Mouse (Mus musculus): ENCODE measurements at regions not wholly inside any gene's neighbourhood (a gene's known extent, or its start where the extent isn't known, plus 50 kb on each side); places are given as distances from the start of the nearest gene placed in this dataset.

DNA sequence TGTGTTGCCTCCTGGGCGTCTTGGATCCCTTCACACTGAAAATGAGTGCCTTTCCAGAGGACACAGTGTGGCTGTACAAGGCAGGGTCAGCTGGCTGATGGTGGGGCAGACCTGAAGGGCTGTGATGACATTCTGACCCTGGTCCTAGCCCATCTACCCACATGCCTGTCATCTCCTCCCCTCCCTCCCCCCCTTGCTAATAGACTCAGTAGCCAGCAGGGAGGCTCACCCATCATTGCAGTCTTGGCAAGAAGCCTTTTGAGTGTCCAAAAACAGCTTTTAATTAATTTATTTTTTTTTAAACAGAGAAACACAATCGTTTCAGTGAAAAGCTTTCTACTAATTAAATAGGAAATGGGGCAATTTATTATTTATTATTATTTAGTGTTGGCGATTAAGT is 67.0 kb upstream of the Ssx2ip start:
- H3K36me3 ChIP-seq (ENCODE audit: control insufficient read depth, insufficient read depth, low read length), result no peaks in the 10 kb centered on the region
- intact Hi-C loops (cut with DNase I), result no loop called here
- H3K79me2 ChIP-seq (replicated peaks; ENCODE audit: control insufficient read depth, insufficient read depth, low read length), result no peaks in the 10 kb centered on the region
- TF ChIP-seq CTCF (IDR thresholded peaks at IDR 0.05) (no peak), POLR2A (IDR thresholded peaks at IDR 0.05; ENCODE audit: insufficient read depth, low read depth, low read length) (no peak), EP300 (IDR thresholded peaks at IDR 0.05; ENCODE audit: insufficient read depth, low read depth, low read length) (no peak)
- no peak for DNase-seq
- H3K27me3 ChIP-seq (ENCODE audit: control insufficient read depth, insufficient read depth, low read length), result no peaks in the 10 kb centered on the region
- no peaks in the 10 kb centered on the region for H3K4me1 ChIP-seq (ENCODE audit: control insufficient read depth, insufficient read depth, low read length)
- H3K9ac ChIP-seq (ENCODE audit: low read depth, low read length), result no peak overlapping the region
- no peak overlapping the region for H3K4me3 ChIP-seq
- H3K27ac ChIP-seq, result no peak overlapping the region
- 47% methylated on average over 3 of the region's 3 CpGs for WGBS

- intact Hi-C loops (cut with DNase I), result no loop called here
- DNase-seq, result no peak
- no peak overlapping the region for H3K9ac ChIP-seq (ENCODE audit: low read depth, low read length)
- no peak overlapping the region for H3K27ac ChIP-seq
- no peaks in the 10 kb centered on the region for H3K79me2 ChIP-seq (replicated peaks; ENCODE audit: control insufficient read depth, insufficient read depth, low read length)
- no peaks in the 10 kb centered on the region for H3K36me3 ChIP-seq (ENCODE audit: control insufficient read depth, insufficient read depth, low read length)
- no peaks in the 10 kb centered on the region for H3K27me3 ChIP-seq (ENCODE audit: control insufficient read depth, insufficient read depth, low read length)
- H3K4me1 ChIP-seq (ENCODE audit: control insufficient read depth, insufficient read depth, low read length), result no peaks in the 10 kb centered on the region
- H3K4me3 ChIP-seq, result no peak overlapping the region
- TF ChIP-seq EP300 (IDR thresholded peaks at IDR 0.05; ENCODE audit: insufficient read depth, low read depth, low read length), result no peak
- no peak for TF ChIP-seq CTCF (IDR thresholded peaks at IDR 0.05)
- no peak for TF ChIP-seq POLR2A (IDR thresholded peaks at IDR 0.05; ENCODE audit: insufficient read depth, low read depth, low read length)
- 10% methylated on average over 7 of the region's 7 CpGs for WGBS
These were observed 66.6 kb upstream of the Ssx2ip start for GRCm38 (mm10) chr3:146337861-146338281.

DNA sequence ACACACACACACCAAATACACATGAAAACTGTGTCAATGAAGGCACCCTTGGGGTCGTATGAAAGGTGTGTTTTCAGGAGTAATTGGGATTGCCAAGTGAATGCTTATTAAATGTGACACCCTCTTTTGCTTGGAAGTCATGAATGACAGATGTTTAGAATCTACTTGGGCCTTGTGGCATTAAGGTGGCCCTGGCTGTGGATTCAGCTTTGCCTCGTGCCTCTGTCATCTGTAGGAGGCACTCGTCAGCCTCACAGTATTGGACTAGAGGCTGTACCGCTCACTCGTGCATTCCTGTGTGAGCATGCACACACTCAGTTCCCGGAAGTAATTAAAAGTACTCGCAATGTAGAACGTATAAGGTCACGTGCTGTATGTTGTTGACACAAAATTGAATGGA is 66.0 kb upstream of the Ssx2ip start:
- Histone ChIP-seq H3K79me2 (replicated peaks; ENCODE audit: control insufficient read depth, insufficient read depth, low read length) (no peaks in the 10 kb centered on the region), H3K9ac (ENCODE audit: low read depth, low read length) (no peak overlapping the region), H3K4me3 (no peak overlapping the region), H3K36me3 (ENCODE audit: control insufficient read depth, insufficient read depth, low read length) (no peaks in the 10 kb centered on the region), H3K27ac (no peak overlapping the region), H3K27me3 (ENCODE audit: control insufficient read depth, insufficient read depth, low read length) (no peaks in the 10 kb centered on the region), H3K4me1 (ENCODE audit: control insufficient read depth, insufficient read depth, low read length) (no peaks in the 10 kb centered on the region)
- TF ChIP-seq EP300 (IDR thresholded peaks at IDR 0.05; ENCODE audit: insufficient read depth, low read depth, low read length) (no peak), POLR2A (IDR thresholded peaks at IDR 0.05; ENCODE audit: insufficient read depth, low read depth, low read length) (no peak), CTCF (IDR thresholded peaks at IDR 0.05) (no peak)
- intact Hi-C loops (cut with DNase I), result no loop called here
- 68% methylated on average over 9 of the region's 9 CpGs for WGBS
- DNase-seq, result no peak

GRCm38 (mm10) chr3:146340316-146341055 is 64.0 kb upstream of the Ssx2ip start:
- no peaks in the 10 kb centered on the region for H3K27me3 ChIP-seq (ENCODE audit: control insufficient read depth, insufficient read depth, low read length)
- H3K9ac ChIP-seq (ENCODE audit: low read depth, low read length), result no peak overlapping the region
- H3K36me3 ChIP-seq (ENCODE audit: control insufficient read depth, insufficient read depth, low read length), result no peaks in the 10 kb centered on the region
- 78% methylated on average over 12 of the region's 12 CpGs for WGBS
- no peak overlapping the region for H3K27ac ChIP-seq
- DNase-seq, result no peak
- H3K79me2 ChIP-seq (replicated peaks; ENCODE audit: control insufficient read depth, insufficient read depth, low read length), result no peaks in the 10 kb centered on the region
- TF ChIP-seq CTCF (IDR thresholded peaks at IDR 0.05), result no peak
- H3K4me1 ChIP-seq (ENCODE audit: control insufficient read depth, insufficient read depth, low read length), result no peaks in the 10 kb centered on the region; the same call in 1 of the 2 replicates
- H3K4me3 ChIP-seq, result no peak overlapping the region
- intact Hi-C loops (cut with DNase I), result loop anchor here (5.0 kb wide), 1 partner anchor 153 kb away; no protein-coding TSS in a partner anchor

DNA sequence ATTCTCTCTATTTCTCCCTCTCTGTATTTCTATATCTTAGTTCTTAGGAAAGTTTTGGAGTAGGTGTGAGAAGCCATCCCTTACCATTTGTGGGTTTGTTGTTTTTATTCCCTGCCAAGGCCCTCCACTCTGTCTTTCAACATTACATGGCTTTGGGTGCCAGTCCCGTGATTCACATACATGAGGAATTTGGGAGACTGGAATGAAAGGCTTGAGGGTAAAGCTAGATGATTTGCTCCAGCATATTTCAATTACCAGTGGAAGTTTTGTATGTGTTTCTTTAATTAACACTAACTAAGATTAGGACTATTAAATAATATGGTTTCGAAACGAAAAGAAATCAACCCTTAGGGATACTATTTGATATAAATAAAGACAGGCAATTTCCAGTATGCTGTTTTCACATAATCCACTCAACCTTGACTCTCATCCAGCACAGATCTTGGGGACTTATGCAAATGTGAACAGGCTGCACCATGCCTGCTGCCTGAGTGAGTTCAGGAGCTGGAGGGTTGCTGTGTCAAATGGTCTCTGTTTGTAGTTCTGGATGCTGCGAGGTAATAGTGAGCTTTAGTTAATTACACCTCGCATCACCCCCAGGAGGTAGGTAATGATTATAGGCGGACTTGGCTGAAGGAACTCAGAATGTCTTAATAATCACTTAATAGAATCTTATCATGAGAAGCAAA is 62.6 kb upstream of the Ssx2ip start:
- TF ChIP-seq EP300 (IDR thresholded peaks at IDR 0.05; ENCODE audit: insufficient read depth, low read depth, low read length) (no peak), CTCF (IDR thresholded peaks at IDR 0.05) (no peak), POLR2A (IDR thresholded peaks at IDR 0.05; ENCODE audit: insufficient read depth, low read depth, low read length) (no peak)
- Histone ChIP-seq H3K79me2 (replicated peaks; ENCODE audit: control insufficient read depth, insufficient read depth, low read length) (no peaks in the 10 kb centered on the region), H3K27me3 (ENCODE audit: control insufficient read depth, insufficient read depth, low read length) (no peaks in the 10 kb centered on the region), H3K27ac (no peak overlapping the region), H3K4me3 (no peak overlapping the region), H3K36me3 (ENCODE audit: control insufficient read depth, insufficient read depth, low read length) (no peaks in the 10 kb centered on the region), H3K9ac (ENCODE audit: low read depth, low read length) (no peak overlapping the region), H3K4me1 (ENCODE audit: control insufficient read depth, insufficient read depth, low read length) (no peaks in the 10 kb centered on the region; the same call in 1 of the 2 replicates)
- 75% methylated on average over 6 of the region's 6 CpGs for WGBS
- DNase-seq, result no peak
- intact Hi-C loops (cut with DNase I), result loop anchor here (5.0 kb wide), 1 partner anchor 154 kb away; no protein-coding TSS in a partner anchor

GRCm38 (mm10) chr3:146342727-146343126 is 61.7 kb upstream of the Ssx2ip start:
- intact Hi-C loops (cut with DNase I), result loop anchor here (5.0 kb wide), 1 partner anchor 155 kb away; no protein-coding TSS in a partner anchor
- H3K4me3 ChIP-seq, result no peak overlapping the region
- H3K9ac ChIP-seq (ENCODE audit: low read depth, low read length), result no peak overlapping the region
- no peaks in the 10 kb centered on the region; the same call in 1 of the 2 replicates for H3K4me1 ChIP-seq (ENCODE audit: control insufficient read depth, insufficient read depth, low read length)
- H3K27ac ChIP-seq, result no peak overlapping the region
- H3K36me3 ChIP-seq (ENCODE audit: control insufficient read depth, insufficient read depth, low read length), result no peaks in the 10 kb centered on the region
- WGBS, result 86% methylated on average over 1 of the region's 1 CpGs
- TF ChIP-seq CTCF (IDR thresholded peaks at IDR 0.05) (no peak), EP300 (IDR thresholded peaks at IDR 0.05; ENCODE audit: insufficient read depth, low read depth, low read length) (no peak), POLR2A (IDR thresholded peaks at IDR 0.05; ENCODE audit: insufficient read depth, low read depth, low read length) (no peak)
- no peaks in the 10 kb centered on the region for H3K27me3 ChIP-seq (ENCODE audit: control insufficient read depth, insufficient read depth, low read length)
- no peaks in the 10 kb centered on the region for H3K79me2 ChIP-seq (replicated peaks; ENCODE audit: control insufficient read depth, insufficient read depth, low read length)
- DNase-seq, result no peak

Data from heart, adult 2 months (tissue).